Mouse (Mus musculus) WW6 (cell line): Measurements from ENCODE around the gene Tns3.
A peak's percentile ranks its signal among the peaks of the same experiment; 100 is the strongest.

ENCODE experiments used
- DNase-seq: peaks from one replicate; pipeline ENCODE4 v3.0.0-alpha.2; 2013; ENCODE audit warnings: low read depth, low spot score

Gene Tns3

GRCm38 (mm10) chr11:8479313-8479712 is 185.0 kb downstream of the Tns3 start:
- DNase-seq, result no peak

GRCm38 (mm10) chr11:8473616-8474015 is 190.7 kb downstream of the Tns3 start:
- DNase-seq, result no peak

- DNase-seq, result no peak
Observed at GRCm38 (mm10) chr11:8472439-8472838, 191.9 kb downstream of the Tns3 start.

GRCm38 (mm10) chr11:8471535-8471934 is 192.8 kb downstream of the Tns3 start:
- DNase-seq, result no peak

- no peak for DNase-seq
Observed at GRCm38 (mm10) chr11:8469537-8469936, 194.8 kb downstream of the Tns3 start.

- peak; percentile 57 for DNase-seq
Observed at GRCm38 (mm10) chr11:8468161-8469091, 195.9 kb downstream of the Tns3 start.

GRCm38 (mm10) chr11:8467403-8468160 is 196.8 kb downstream of the Tns3 start:
- DNase-seq, result no peak

GRCm38 (mm10) chr11:8463866-8464265 is 200.5 kb downstream of the Tns3 start:
- DNase-seq, result no peak

GRCm38 (mm10) chr11:8462827-8463405 is 201.4 kb downstream of the Tns3 start:
- DNase-seq, result no peak

- no peak for DNase-seq
Observed at GRCm38 (mm10) chr11:8460835-8461234, 203.5 kb downstream of the Tns3 start.

- no peak for DNase-seq
Observed at GRCm38 (mm10) chr11:8457951-8458350, 206.4 kb downstream of the Tns3 start.

GRCm38 (mm10) chr11:8456586-8457285 is 207.6 kb downstream of the Tns3 start:
- DNase-seq, result no peak

- no peak for DNase-seq
Observed at GRCm38 (mm10) chr11:8455650-8456049, 208.7 kb downstream of the Tns3 start.

- DNase-seq, result no peak
Observed at GRCm38 (mm10) chr11:8453252-8453651, 211.1 kb downstream of the Tns3 start.

- DNase-seq, result no peak
Observed at GRCm38 (mm10) chr11:8451597-8452201, 212.6 kb downstream of the Tns3 start.

GRCm38 (mm10) chr11:8450540-8450939 is 213.8 kb downstream of the Tns3 start:
- DNase-seq, result no peak

GRCm38 (mm10) chr11:8445915-8446356 is 218.4 kb downstream of the Tns3 start:
- DNase-seq, result no peak

GRCm38 (mm10) chr11:8444759-8445422 is 219.4 kb downstream of the Tns3 start:
- DNase-seq, result no peak

- no peak for DNase-seq
Observed at GRCm38 (mm10) chr11:8443539-8444292, 220.6 kb downstream of the Tns3 start.

GRCm38 (mm10) chr11:8440706-8441105 is 223.6 kb downstream of the Tns3 start:
- no peak for DNase-seq
